Mouse (Mus musculus) stomach, embryonic 15.5 days (tissue): Measurements from ENCODE around the gene Atxn7l1. TPM values are rescaled to one million over a fixed set of nuclear protein-coding genes. Genes with fewer than 3 reads are reported as not detected.

ENCODE experiments used
- ATAC-seq: fragments of 200-750 bp; cut with Nextera tagmentation; 2 replicates; pipeline ENCODE4 v1.8.0; 2017; ENCODE audit warnings: low read depth, moderate number of reproducible peaks, moderate TSS enrichment; ENCODE audit not compliant: insufficient read depth, low FRiP score
- H3K27ac ChIP-seq: fragments of 300-500 bp; sonication (generic); 2 replicates; pipeline ENCODE4 v1.5.1; 2015; ENCODE audit warnings: mild to moderate bottlenecking, inconsistent platforms
- H3K27me3 ChIP-seq: fragments of 300-500 bp; sonication (generic); replicated peaks from 2 replicates; pipeline ENCODE4 v1.6.1; 2015; ENCODE audit warnings: inconsistent platforms
- H3K36me3 ChIP-seq: fragments of 300-500 bp; sonication (generic); 2 replicates; pipeline ENCODE4 v1.6.1; 2015; ENCODE audit warnings: inconsistent platforms
- H3K4me1 ChIP-seq: fragments of 300-500 bp; sonication (generic); 2 replicates; pipeline ENCODE4 v1.6.1; 2015; ENCODE audit warnings: inconsistent platforms
- H3K4me2 ChIP-seq: fragments of 300-500 bp; sonication (generic); 2 replicates; pipeline ENCODE4 v1.6.1; 2015; ENCODE audit warnings: mild to moderate bottlenecking, inconsistent platforms
- H3K4me3 ChIP-seq: fragments of 300-500 bp; sonication (generic); replicated peaks from 2 replicates; pipeline ENCODE4 v1.5.1; 2015; ENCODE audit warnings: inconsistent platforms
- H3K9ac ChIP-seq: fragments of 300-500 bp; sonication (generic); 2 replicates; pipeline ENCODE4 v1.6.1; 2015; ENCODE audit warnings: inconsistent platforms
- H3K9me3 ChIP-seq: fragments of 300-500 bp; sonication (generic); 2 replicates; pipeline ENCODE4 v1.6.1; 2016; ENCODE audit warnings: inconsistent platforms
- WGBS: fragments of 180-500 bp; shearing (Covaris S2); methylation state at CpG from one replicate; pipeline ENCODE4 v1.1.7; 2015; 5-methylcytosine and 5-hydroxymethylcytosine counted together
- polyA plus RNA-seq: library from polyadenylated mRNA; unstranded; fragments of >200 nt; fragmentation: Nextera tagmentation; extraction: Ambion mirVana; gene quantifications from 2 replicates; pipeline ENCODE4 v1.2.1, GENCODE M21; 2015

Gene Atxn7l1
- polyA plus RNA-seq, 1 experiment from 2014 or later = 13.1 TPM

DNA sequence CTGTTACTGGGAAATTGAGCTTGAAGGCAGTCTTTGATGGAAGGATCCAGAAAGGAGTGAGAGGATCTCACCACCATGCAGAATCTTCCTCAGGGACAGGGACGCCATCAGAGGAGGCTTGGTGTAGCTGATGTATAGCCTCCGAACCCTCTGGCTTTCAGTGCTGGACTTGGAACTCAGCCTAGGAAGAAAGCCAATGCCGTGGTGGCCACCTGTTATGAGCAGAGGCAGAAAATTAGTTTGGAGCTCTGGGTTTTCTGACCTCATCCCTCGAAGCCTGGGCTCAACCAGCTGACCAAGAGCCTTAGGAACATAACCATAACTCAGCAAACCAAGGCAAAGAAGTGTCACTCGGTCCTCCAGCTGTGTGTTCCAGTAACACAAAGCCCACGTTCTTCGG is 71.9 kb downstream of the Atxn7l1 start:
- no peaks in the 10 kb centered on the region for H3K9me3 ChIP-seq
- H3K27ac ChIP-seq = no peak overlapping the region
- 74% methylated on average over 7 of the region's 7 CpGs for WGBS
- no peaks in the 10 kb centered on the region for H3K36me3 ChIP-seq
- peaks cover 4% of the 10 kb centered on the region; the same call in 1 of the 2 replicates for H3K4me1 ChIP-seq
- H3K4me3 ChIP-seq = no peak overlapping the region
- ATAC-seq = no peak
- H3K4me2 ChIP-seq = no peak overlapping the region
- H3K9ac ChIP-seq = no peak overlapping the region
- no peaks in the 10 kb centered on the region for H3K27me3 ChIP-seq

DNA sequence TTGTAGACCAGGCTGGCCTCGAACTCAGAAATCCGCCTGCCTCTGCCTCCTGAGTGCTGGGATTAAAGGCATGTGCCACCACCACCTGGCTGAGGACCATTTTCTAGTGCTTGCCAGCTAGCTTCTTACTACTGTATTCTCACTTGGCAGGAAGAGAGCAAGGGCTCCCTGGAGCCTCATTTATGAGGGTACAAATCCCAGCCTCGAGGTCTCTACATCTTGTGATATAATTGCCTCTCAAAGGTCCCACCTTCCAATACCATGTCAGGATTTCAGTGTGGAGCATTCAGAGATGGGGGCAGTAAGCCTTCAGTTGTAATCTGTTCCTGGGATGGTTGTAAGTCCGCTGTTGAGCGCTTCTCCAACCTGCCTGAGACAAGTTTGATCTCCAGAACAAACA is 72.6 kb downstream of the Atxn7l1 start:
- peak overlapping the region; percentile 29; the same call in 1 of the 2 replicates for H3K4me2 ChIP-seq

DNA sequence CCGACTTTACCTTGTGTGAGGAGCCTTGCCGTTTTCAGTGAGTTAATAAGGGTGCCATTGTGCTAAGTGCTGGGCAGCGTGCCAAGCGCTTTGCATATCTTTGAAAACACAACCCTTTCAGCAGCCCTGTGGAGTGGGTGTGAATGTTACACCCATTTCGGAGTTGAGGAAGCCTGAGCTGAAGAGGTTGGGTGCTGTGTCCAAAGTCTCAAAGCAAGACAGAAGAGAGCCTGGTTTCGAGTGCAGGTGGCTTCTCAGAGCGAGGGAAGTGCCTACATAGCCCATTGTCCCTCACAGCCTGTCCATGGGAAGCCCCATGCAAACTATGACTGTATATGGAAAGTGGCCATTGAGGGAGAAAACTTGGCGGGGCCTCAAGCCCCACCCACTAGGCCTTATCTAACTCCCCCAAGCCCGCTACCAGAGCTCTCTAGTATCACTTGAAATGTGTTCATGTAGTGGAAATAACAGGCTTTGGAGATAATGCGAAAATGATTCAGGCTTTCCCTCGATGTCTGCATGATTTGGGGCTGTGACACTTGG is 73.1 kb downstream of the Atxn7l1 start:
- no peak overlapping the region for H3K9ac ChIP-seq
- H3K4me1 ChIP-seq = peaks cover 4% of the 10 kb centered on the region; the same call in 1 of the 2 replicates
- H3K36me3 ChIP-seq = 0 out of 2 replicates have a peak, but pooled peaks cover 3% of the 10 kb centered on the region
- 57% methylated on average over 11 of the region's 11 CpGs for WGBS
- peak; percentile 91 for ATAC-seq
- H3K27ac ChIP-seq = peak overlapping the region; percentile 69
- H3K9me3 ChIP-seq = no peaks in the 10 kb centered on the region
- no peaks in the 10 kb centered on the region for H3K27me3 ChIP-seq
- no peak overlapping the region for H3K4me3 ChIP-seq
- H3K4me2 ChIP-seq = peak overlapping the region; percentile 29; the same call in 1 of the 2 replicates

More for the DNA sequence above, 72.6 kb downstream of the Atxn7l1 start:
- peaks cover 4% of the 10 kb centered on the region; the same call in 1 of the 2 replicates for H3K4me1 ChIP-seq
- WGBS = 73% methylated on average over 5 of the region's 5 CpGs
- no peaks in the 10 kb centered on the region for H3K27me3 ChIP-seq
- ATAC-seq = no peak
- no peak overlapping the region for H3K4me3 ChIP-seq
- H3K27ac ChIP-seq = peak overlapping the region; percentile 69
- no peak overlapping the region for H3K9ac ChIP-seq
- no peaks in the 10 kb centered on the region for H3K9me3 ChIP-seq
- H3K36me3 ChIP-seq = 0 out of 2 replicates have a peak, but pooled peaks cover 3% of the 10 kb centered on the region

DNA sequence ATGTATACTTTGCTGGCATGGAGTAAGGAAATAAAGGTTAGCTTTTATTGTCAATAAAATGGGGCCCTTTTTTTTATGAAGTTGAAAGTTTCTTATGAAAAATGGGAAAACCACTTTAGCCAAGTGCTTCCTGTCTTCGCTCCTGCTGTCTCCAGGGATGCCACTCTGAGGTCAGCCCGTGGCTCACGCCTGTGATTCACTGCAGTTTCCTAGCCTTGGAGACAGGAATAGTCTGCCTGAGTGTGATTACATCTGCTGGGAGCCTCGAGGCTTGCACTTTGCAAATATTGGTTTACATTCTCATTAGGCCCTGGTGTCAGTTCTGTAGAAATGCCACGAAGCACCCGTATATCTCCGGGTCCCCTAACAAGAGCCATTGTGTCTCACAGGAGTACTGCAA is 74.7 kb downstream of the Atxn7l1 start:
- Histone ChIP-seq H3K4me3 (no peak overlapping the region), H3K9me3 (no peaks in the 10 kb centered on the region), H3K27ac (no peak overlapping the region), H3K4me2 (no peak overlapping the region), H3K9ac (no peak overlapping the region), H3K4me1 (peaks cover 4% of the 10 kb centered on the region; the same call in 1 of the 2 replicates), H3K36me3 (0 out of 2 replicates have a peak, but pooled peaks cover 3% of the 10 kb centered on the region), H3K27me3 (no peaks in the 10 kb centered on the region)
- ATAC-seq = no peak
- 49% methylated on average over 7 of the region's 7 CpGs for WGBS

DNA sequence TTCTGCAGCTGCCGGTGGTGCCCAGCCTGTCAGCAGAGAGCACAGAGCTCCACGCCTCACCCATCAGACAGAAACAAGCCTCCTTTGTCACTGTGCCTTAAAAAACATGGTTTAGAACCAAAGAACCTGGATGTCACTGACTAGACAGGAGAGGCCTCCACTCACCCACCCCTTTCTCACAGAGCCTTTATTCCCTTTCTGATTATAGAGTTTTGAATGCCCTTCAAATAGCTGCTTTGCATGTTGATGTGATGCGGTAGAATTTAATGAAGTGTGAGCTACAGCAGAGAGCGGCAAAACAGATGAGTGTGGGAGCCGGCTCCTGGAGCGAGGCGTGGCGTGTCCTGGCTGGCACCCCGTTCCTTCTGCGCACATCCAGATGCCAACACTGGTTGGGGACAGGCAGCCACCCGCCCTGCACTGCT is 77.6 kb downstream of the Atxn7l1 start:
- Histone ChIP-seq H3K4me1 (no peaks in the 10 kb centered on the region), H3K4me3 (no peak overlapping the region), H3K27me3 (no peaks in the 10 kb centered on the region), H3K4me2 (no peak overlapping the region), H3K27ac (no peak overlapping the region), H3K9ac (no peak overlapping the region), H3K36me3 (0 out of 2 replicates have a peak, but pooled peaks cover 3% of the 10 kb centered on the region), H3K9me3 (no peaks in the 10 kb centered on the region)
- WGBS = 82% methylated on average over 11 of the region's 11 CpGs
- ATAC-seq = no peak

DNA sequence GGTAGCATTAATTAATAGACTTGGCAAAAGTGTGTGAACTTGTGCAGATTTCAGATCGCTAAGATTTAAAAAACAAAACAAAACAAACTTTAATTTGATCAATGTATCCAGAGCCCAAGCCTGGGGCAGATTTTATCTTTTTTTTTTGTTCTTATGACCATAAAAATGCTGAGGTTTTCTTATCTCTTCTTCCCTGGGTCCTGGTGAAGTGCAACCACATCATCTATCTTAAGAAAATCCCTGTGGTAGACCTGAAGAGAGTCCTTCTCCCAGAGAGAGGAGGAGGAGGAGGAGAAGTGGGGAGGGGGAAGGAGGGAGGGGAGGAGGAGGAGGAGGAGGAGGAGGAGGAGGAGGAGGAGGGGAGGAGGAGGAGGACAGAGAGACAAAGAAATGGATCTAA is 78.5 kb downstream of the Atxn7l1 start:
- WGBS = 60% methylated on average over 1 of the region's 1 CpGs
- ATAC-seq = no peak
- no peaks in the 10 kb centered on the region for H3K9me3 ChIP-seq
- no peak overlapping the region for H3K27ac ChIP-seq
- no peaks in the 10 kb centered on the region for H3K4me1 ChIP-seq
- H3K4me2 ChIP-seq = no peak overlapping the region
- no peaks in the 10 kb centered on the region for H3K27me3 ChIP-seq
- H3K9ac ChIP-seq = no peak overlapping the region
- 0 out of 2 replicates have a peak, but pooled peaks cover 3% of the 10 kb centered on the region for H3K36me3 ChIP-seq
- H3K4me3 ChIP-seq = no peak overlapping the region

DNA sequence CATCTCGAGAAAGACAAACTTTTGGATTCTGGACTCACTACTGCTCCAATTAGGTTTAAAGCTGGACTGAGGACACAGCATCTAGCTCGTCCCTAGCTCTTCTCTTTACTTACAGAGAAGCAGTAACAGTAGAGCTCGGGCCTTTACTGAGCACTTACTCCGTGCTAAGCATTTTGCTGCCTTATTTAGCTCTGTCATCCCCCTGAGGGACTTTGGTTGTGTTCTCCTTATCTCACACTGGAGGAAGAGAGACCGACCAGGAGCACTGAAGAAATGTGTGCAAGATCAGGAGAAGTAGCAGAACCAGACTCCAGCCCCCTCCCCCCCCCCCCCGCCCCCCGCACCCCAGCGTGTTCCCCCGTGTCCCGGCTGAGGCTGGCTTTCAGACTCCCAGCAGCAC is 79.1 kb downstream of the Atxn7l1 start:
- Histone ChIP-seq H3K36me3 (0 out of 2 replicates have a peak, but pooled peaks cover 3% of the 10 kb centered on the region), H3K4me3 (no peak overlapping the region), H3K4me2 (no peak overlapping the region), H3K27me3 (no peaks in the 10 kb centered on the region), H3K4me1 (no peaks in the 10 kb centered on the region), H3K9ac (no peak overlapping the region), H3K27ac (no peak overlapping the region), H3K9me3 (no peaks in the 10 kb centered on the region)
- no peak for ATAC-seq
- 78% methylated on average over 7 of the region's 10 CpGs for WGBS

DNA sequence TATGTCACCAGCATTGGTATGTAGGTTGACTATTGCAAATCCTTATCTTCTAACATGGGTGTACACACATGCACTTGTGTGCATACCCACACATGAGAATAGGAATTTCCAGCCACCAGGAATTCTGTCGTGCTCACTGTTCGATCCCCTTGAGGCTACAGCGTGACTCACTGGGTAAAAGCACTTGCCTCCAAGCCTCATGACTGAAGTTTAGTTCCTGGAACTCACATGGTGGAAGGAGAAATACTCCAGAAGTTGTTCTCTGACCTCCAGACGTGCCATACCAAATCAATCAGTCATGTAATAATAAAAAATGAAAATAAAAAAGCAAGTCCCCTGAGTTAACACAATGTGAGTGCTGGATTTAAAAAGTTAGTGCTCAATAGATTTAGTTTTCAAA is 87.8 kb downstream of the Atxn7l1 start:
- H3K27ac ChIP-seq = no peak overlapping the region
- WGBS = 71% methylated on average over 4 of the region's 4 CpGs
- no peaks in the 10 kb centered on the region for H3K9me3 ChIP-seq
- no peaks in the 10 kb centered on the region for H3K27me3 ChIP-seq
- no peaks in the 10 kb centered on the region for H3K36me3 ChIP-seq
- no peak overlapping the region for H3K9ac ChIP-seq
- H3K4me3 ChIP-seq = no peak overlapping the region
- peaks cover 11% of the 10 kb centered on the region for H3K4me1 ChIP-seq
- ATAC-seq = no peak
- no peak overlapping the region for H3K4me2 ChIP-seq

DNA sequence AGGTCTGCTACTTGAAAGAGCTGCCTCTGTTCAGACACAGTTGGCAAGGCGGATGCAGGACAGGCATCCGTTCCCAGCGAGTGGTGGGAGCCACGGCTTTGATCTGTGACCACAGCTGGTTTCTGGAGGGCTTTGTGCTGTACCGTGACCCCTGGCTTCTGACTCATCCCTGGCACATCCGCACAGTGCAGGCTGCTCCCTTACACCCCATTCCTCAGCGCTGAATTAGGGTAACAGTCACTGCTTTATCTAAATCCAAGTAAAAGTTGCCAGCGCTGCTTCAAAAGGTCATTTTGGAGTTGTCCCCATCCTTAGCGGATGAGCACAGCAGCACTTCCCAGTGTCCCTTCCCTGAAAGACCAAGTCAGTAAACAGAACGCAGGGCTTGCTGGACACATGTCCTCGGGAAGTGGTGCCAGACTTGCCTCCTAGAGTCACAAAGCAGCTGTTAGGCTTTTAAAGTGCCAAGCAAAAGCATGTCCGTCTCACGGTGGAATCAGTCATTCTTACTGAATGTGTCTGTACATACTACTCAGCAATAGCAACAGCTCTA is 88.4 kb downstream of the Atxn7l1 start:
- H3K9me3 ChIP-seq = no peaks in the 10 kb centered on the region
- peaks cover 11% of the 10 kb centered on the region for H3K4me1 ChIP-seq
- WGBS = 61% methylated on average over 13 of the region's 13 CpGs
- no peaks in the 10 kb centered on the region for H3K36me3 ChIP-seq
- no peaks in the 10 kb centered on the region for H3K27me3 ChIP-seq
- no peak for ATAC-seq
- no peak overlapping the region for H3K4me2 ChIP-seq
- H3K4me3 ChIP-seq = no peak overlapping the region
- no peak overlapping the region for H3K27ac ChIP-seq
- no peak overlapping the region for H3K9ac ChIP-seq

DNA sequence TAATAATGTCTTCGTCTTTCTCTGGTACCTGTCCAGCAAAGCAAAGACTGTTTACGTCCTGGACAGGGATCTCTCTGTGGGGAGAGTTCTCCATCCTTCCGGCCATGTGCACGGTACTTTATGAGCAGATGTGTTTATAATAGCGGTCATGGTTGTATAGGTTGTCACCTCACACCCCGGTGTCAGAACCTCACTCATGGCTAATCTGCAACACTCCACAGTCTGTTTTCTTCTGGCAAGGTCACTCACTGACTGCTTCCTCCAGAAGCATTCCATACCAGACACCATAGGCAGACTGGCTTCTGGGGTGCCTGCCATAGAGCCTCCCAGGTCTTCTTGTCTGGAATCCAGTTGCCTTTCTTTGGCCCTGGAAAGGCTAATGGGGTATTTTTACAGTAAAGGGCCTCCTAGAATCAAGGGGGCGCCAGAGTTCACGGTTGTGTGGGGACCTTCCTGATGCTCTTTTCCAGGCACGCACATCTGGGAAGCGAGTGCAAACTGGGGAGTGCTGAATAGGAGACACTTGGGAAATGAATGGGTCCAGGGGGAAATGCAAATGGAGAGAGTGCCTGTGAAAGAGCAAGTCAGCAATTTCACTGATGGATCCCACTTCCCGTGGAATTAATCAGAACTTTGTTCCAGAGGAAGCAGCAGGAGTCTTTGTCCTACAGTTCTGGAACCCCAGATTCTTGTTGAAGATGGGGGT is 89.0 kb downstream of the Atxn7l1 start:
- no peaks in the 10 kb centered on the region for H3K36me3 ChIP-seq
- H3K4me3 ChIP-seq = no peak overlapping the region
- 71% methylated on average over 11 of the region's 11 CpGs for WGBS
- H3K9ac ChIP-seq = no peak overlapping the region
- no peak overlapping the region for H3K4me2 ChIP-seq
- no peaks in the 10 kb centered on the region for H3K27me3 ChIP-seq
- H3K4me1 ChIP-seq = peaks cover 11% of the 10 kb centered on the region
- no peak overlapping the region for H3K27ac ChIP-seq
- no peaks in the 10 kb centered on the region for H3K9me3 ChIP-seq
- no peak for ATAC-seq

DNA sequence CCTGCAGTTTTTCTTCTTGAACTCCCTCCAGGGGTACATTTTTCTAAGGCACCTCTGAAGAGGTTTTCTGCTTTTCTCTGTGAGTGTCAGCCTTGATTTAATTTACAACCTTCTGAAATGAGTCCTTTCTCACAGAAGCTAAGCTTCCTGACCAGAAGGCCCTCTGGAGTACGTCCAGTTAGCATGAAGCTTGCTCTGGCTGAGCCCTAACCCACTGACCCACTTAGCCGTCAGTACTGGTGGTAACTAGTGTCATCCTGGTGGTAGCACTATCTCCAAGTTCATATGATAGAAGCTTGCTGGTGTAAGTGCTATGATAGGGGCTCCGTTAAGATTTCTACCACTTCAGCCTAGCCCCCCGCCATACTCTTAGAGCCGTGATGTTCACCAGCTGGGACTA is 89.6 kb downstream of the Atxn7l1 start:
- no peaks in the 10 kb centered on the region for H3K36me3 ChIP-seq
- ATAC-seq = no peak
- no peaks in the 10 kb centered on the region for H3K27me3 ChIP-seq
- H3K4me1 ChIP-seq = peaks cover 11% of the 10 kb centered on the region
- H3K27ac ChIP-seq = no peak overlapping the region
- H3K9me3 ChIP-seq = no peaks in the 10 kb centered on the region
- no peak overlapping the region for H3K4me3 ChIP-seq
- no peak overlapping the region for H3K4me2 ChIP-seq
- no peak overlapping the region for H3K9ac ChIP-seq
- 79% methylated on average over 5 of the region's 5 CpGs for WGBS

DNA sequence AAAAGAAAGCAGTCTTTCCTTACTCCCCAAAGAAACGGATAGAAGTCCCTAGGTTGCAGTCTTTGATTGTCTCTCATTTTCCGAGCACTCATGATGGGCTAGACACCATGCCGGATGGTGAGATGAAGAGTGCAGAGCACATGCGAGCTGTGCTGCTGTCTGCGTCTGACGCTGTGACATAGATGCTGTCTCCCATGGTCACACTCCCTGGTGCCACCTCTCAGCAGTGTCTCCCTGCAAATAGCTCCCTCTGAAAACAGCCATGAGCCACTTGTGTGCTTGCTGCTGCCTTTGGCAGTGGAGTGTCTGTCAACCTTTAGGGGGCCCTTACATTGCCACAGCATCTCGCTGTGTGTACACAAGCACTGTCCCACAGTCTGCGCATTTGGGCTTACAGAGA is 95.2 kb downstream of the Atxn7l1 start:
- no peak overlapping the region for H3K4me3 ChIP-seq
- H3K4me2 ChIP-seq = no peak overlapping the region
- no peaks in the 10 kb centered on the region for H3K9me3 ChIP-seq
- no peak overlapping the region for H3K27ac ChIP-seq
- WGBS = 87% methylated on average over 8 of the region's 8 CpGs
- no peaks in the 10 kb centered on the region for H3K27me3 ChIP-seq
- no peak overlapping the region for H3K9ac ChIP-seq
- ATAC-seq = no peak
- no peaks in the 10 kb centered on the region for H3K36me3 ChIP-seq
- peaks cover 18% of the 10 kb centered on the region for H3K4me1 ChIP-seq
